Mouse (Mus musculus): ENCODE data around the gene Inpp4b. TPM values are rescaled to one million over a fixed set of nuclear protein-coding genes. Genes with fewer than 3 reads are reported as not detected.
"Not testable (repeated sequence)": the region's sequence is repeated elsewhere in the genome, so short reads cannot be mapped to it uniquely, and the experiment has no call there.

Gene Inpp4b
- polyA plus RNA-seq, 1 experiment: not detected

DNA sequence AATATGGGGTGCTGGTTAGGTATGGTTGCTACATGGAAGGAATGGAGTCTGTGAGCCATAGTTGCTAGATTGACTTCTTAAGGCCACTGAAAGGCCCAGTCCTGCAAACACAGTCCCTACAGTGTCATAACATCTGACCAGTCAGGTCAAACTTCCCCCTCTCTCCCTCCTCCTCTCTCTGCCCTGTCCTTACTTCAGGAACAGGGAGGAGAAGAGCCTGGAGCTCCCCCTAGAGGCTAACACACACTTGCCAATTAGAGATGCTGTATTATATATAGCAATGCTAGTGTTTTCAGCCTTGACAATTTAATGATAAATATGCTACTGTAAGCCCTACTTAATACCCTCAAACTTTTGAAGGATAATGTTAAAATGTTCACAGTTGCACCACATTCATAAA lies 464.4 kb downstream of the Inpp4b start:
- no peak overlapping the region for H3K27ac ChIP-seq (ENCODE audit: insufficient read depth, low read depth, low read length)
- no peak overlapping the region for H3K4me3 ChIP-seq (ENCODE audit: insufficient read depth, low read depth, low read length)
- TF ChIP-seq CTCF (IDR thresholded peaks at IDR 0.05; ENCODE audit: insufficient read depth, low read depth, low read length): 0 out of 2 replicates have a peak, but pooled peaks have one; percentile 23
- TF ChIP-seq POLR2A (IDR thresholded peaks at IDR 0.05; ENCODE audit: insufficient read depth, low read depth, low read length): no peak
- 0 out of 2 replicates have a peak, but pooled peaks cover 2% of the 10 kb centered on the region for H3K4me1 ChIP-seq (ENCODE audit: control insufficient read depth, insufficient read depth, low read length)

DNA sequence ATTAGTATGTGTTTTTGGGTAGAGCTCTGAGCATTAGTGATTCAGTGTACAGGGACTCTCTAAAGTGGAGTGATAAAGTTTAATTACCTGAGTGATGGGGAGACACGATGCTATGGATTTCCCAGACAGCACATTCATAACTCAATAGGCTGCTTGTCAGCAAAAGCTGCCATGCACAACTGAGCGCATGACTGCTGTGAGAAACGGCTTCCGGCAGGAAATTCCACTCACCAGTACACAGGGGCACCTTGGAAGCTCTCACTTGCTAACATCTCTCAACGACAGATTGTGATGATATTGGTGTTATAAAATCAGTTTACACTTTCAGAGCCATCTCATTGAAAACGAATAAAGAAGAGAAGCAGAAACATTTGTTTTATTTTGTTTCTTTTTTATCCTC lies 465.2 kb downstream of the Inpp4b start:
- 69% methylated on average over 6 of the region's 6 CpGs for WGBS
- Histone ChIP-seq H3K4me1 (ENCODE audit: control insufficient read depth, insufficient read depth, low read length) (0 out of 2 replicates have a peak, but pooled peaks cover 2% of the 10 kb centered on the region), H3K4me3 (ENCODE audit: insufficient read depth, low read depth, low read length) (no peak overlapping the region), H3K27ac (ENCODE audit: insufficient read depth, low read depth, low read length) (no peak overlapping the region)
- TF ChIP-seq POLR2A (IDR thresholded peaks at IDR 0.05; ENCODE audit: insufficient read depth, low read depth, low read length) (no peak), CTCF (IDR thresholded peaks at IDR 0.05; ENCODE audit: insufficient read depth, low read depth, low read length) (no peak)

GRCm38 (mm10) chr8:81808406-81808805 lies 466.1 kb downstream of the Inpp4b start:
- 50% methylated on average over 1 of the region's 1 CpGs for WGBS

GRCm38 (mm10) chr8:81809414-81809813 lies 467.1 kb downstream of the Inpp4b start:
- not testable (repeated sequence) for H3K27ac ChIP-seq (ENCODE audit: insufficient read depth, low read depth, low read length); H3K4me3 ChIP-seq (ENCODE audit: insufficient read depth, low read depth, low read length); H3K4me1 ChIP-seq (ENCODE audit: control insufficient read depth, insufficient read depth, low read length)

More at GRCm38 (mm10) chr8:81808406-81808805, 466.1 kb downstream of the Inpp4b start:
- Histone ChIP-seq H3K27ac (ENCODE audit: insufficient read depth, low read depth, low read length) (no peak overlapping the region), H3K4me1 (ENCODE audit: control insufficient read depth, insufficient read depth, low read length) (0 out of 2 replicates have a peak, but pooled peaks cover 2% of the 10 kb centered on the region), H3K4me3 (ENCODE audit: insufficient read depth, low read depth, low read length) (no peak overlapping the region)
- TF ChIP-seq POLR2A (IDR thresholded peaks at IDR 0.05; ENCODE audit: insufficient read depth, low read depth, low read length): no peak
- no peak for TF ChIP-seq CTCF (IDR thresholded peaks at IDR 0.05; ENCODE audit: insufficient read depth, low read depth, low read length)

- Histone ChIP-seq H3K4me3 (ENCODE audit: insufficient read depth, low read depth, low read length) (no peak overlapping the region), H3K27ac (ENCODE audit: insufficient read depth, low read depth, low read length) (no peak overlapping the region), H3K4me1 (ENCODE audit: control insufficient read depth, insufficient read depth, low read length) (0 out of 2 replicates have a peak, but pooled peaks cover 2% of the 10 kb centered on the region)
- TF ChIP-seq CTCF (IDR thresholded peaks at IDR 0.05; ENCODE audit: insufficient read depth, low read depth, low read length): no peak
- no peak for TF ChIP-seq POLR2A (IDR thresholded peaks at IDR 0.05; ENCODE audit: insufficient read depth, low read depth, low read length)
- WGBS: 17% methylated on average over 3 of the region's 3 CpGs
Measured at GRCm38 (mm10) chr8:81812051-81812751, 469.8 kb downstream of the Inpp4b start.

- WGBS: 81% methylated on average over 3 of the region's 3 CpGs
- 0 out of 2 replicates have a peak, but pooled peaks cover 2% of the 10 kb centered on the region for H3K4me1 ChIP-seq (ENCODE audit: control insufficient read depth, insufficient read depth, low read length)
- no peak overlapping the region for H3K4me3 ChIP-seq (ENCODE audit: insufficient read depth, low read depth, low read length)
- TF ChIP-seq CTCF (IDR thresholded peaks at IDR 0.05; ENCODE audit: insufficient read depth, low read depth, low read length) (no peak), POLR2A (IDR thresholded peaks at IDR 0.05; ENCODE audit: insufficient read depth, low read depth, low read length) (no peak)
- H3K27ac ChIP-seq (ENCODE audit: insufficient read depth, low read depth, low read length): no peak overlapping the region
Measured at GRCm38 (mm10) chr8:81814742-81815141, 472.4 kb downstream of the Inpp4b start.

DNA sequence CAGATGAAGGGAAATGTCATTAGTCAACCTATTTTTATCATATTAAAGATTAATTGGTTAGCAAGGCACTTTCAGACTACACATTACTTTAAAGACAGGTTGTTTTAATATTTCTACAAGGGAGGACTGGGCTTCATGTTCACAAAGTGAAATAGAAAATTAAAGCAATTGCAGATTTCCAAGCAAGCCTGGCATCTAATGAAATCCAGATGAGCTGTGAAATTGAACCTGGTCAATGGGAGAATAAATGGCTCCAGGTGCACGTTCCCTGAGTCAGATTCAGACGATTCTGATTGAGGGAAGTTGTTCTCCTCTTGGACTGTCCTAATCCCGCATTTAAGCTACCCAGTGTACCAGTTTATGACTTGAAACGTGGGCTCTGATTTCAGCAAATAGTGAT lies 473.2 kb downstream of the Inpp4b start:
- no peak overlapping the region for H3K4me3 ChIP-seq (ENCODE audit: insufficient read depth, low read depth, low read length)
- H3K4me1 ChIP-seq (ENCODE audit: control insufficient read depth, insufficient read depth, low read length): 0 out of 2 replicates have a peak, but pooled peaks cover 2% of the 10 kb centered on the region
- TF ChIP-seq POLR2A (IDR thresholded peaks at IDR 0.05; ENCODE audit: insufficient read depth, low read depth, low read length): no peak
- no peak for TF ChIP-seq CTCF (IDR thresholded peaks at IDR 0.05; ENCODE audit: insufficient read depth, low read depth, low read length)
- 90% methylated on average over 4 of the region's 4 CpGs for WGBS
- no peak overlapping the region for H3K27ac ChIP-seq (ENCODE audit: insufficient read depth, low read depth, low read length)

GRCm38 (mm10) chr8:81823121-81823520 lies 480.8 kb downstream of the Inpp4b start:
- H3K27ac ChIP-seq (ENCODE audit: insufficient read depth, low read depth, low read length): no peak overlapping the region
- 84% methylated on average over 1 of the region's 1 CpGs for WGBS

GRCm38 (mm10) chr8:81824975-81825374 lies 482.6 kb downstream of the Inpp4b start:
- no peak overlapping the region for H3K27ac ChIP-seq (ENCODE audit: insufficient read depth, low read depth, low read length)
- no peaks in the 10 kb centered on the region for H3K4me1 ChIP-seq (ENCODE audit: control insufficient read depth, insufficient read depth, low read length)
- TF ChIP-seq POLR2A (IDR thresholded peaks at IDR 0.05; ENCODE audit: insufficient read depth, low read depth, low read length) (no peak), CTCF (IDR thresholded peaks at IDR 0.05; ENCODE audit: insufficient read depth, low read depth, low read length) (no peak)
- 10% methylated on average over 2 of the region's 2 CpGs for WGBS
- H3K4me3 ChIP-seq (ENCODE audit: insufficient read depth, low read depth, low read length): no peak overlapping the region

More at GRCm38 (mm10) chr8:81823121-81823520, 480.8 kb downstream of the Inpp4b start:
- Histone ChIP-seq H3K4me1 (ENCODE audit: control insufficient read depth, insufficient read depth, low read length) (no peaks in the 10 kb centered on the region), H3K4me3 (ENCODE audit: insufficient read depth, low read depth, low read length) (no peak overlapping the region)
- TF ChIP-seq POLR2A (IDR thresholded peaks at IDR 0.05; ENCODE audit: insufficient read depth, low read depth, low read length) (no peak), CTCF (IDR thresholded peaks at IDR 0.05; ENCODE audit: insufficient read depth, low read depth, low read length) (no peak)

Data from olfactory bulb, adult 2 months (tissue).